Comparison of ENCODE assay signal across 8 mouse cellular contexts in genomic region chr2:131209125-131209795, GRCm38 (mm10). TPM values are rescaled to one million over a fixed set of nuclear protein-coding genes. Genes with fewer than 3 reads are reported as not detected.
DNase-seq lines count a peak whose midpoint lies in the region; ATAC-seq and TF ChIP-seq lines count a peak whose summit lies in the region.

No protein-coding gene starts in this region.

- no peak for ATAC-seq in embryonic facial prominence, embryonic 13.5 days (ENCODE audit: insufficient number of reproducible peaks, insufficient read depth, low FRiP score, low TSS enrichment, low read depth)
- ATAC-seq in hindbrain, embryonic 14.5 days (ENCODE audit: low FRiP score) = no peak; the same call in 1 of the 2 replicates
- peak; percentile 5 for ATAC-seq in lung, embryonic 16.5 days (ENCODE audit: low read depth)
- no peak for ATAC-seq in stomach, embryonic 15.5 days (ENCODE audit: insufficient read depth, low FRiP score, low read depth)

- no peak for DNase-seq in layer of hippocampus, adult 2 months (ENCODE audit: low spot score in 2 of 2)
- DNase-seq in layer of hippocampus, adult 8-10 months (ENCODE audit: low spot score in 2 of 2) = no peak
- no peak for DNase-seq in hindbrain, embryonic 14.5 days (ENCODE audit: low spot score)
- DNase-seq in urinary bladder, postnatal 36 days (ENCODE audit: low spot score in 2 of 2) = no peak
- DNase-seq in thymus, postnatal 36 days = no peak

- H3K4me2 ChIP-seq in embryonic facial prominence, embryonic 13.5 days = peak overlapping the region; percentile 59
- peak overlapping the region; percentile 80 for H3K4me2 ChIP-seq in hindbrain, embryonic 14.5 days (replicated peaks)
- peak overlapping the region; percentile 79 for H3K4me2 ChIP-seq in lung, embryonic 16.5 days (ENCODE audit: low read depth, low read length)
- H3K4me2 ChIP-seq in stomach, embryonic 15.5 days = peak overlapping the region; percentile 58

- no peak for TF ChIP-seq CTCF in layer of hippocampus, adult 2 months (conservative IDR thresholded peaks at IDR 0.05)

- H3K27me3 ChIP-seq in embryonic facial prominence, embryonic 13.5 days = no peaks in the 10 kb centered on the region
- H3K27me3 ChIP-seq in hindbrain, embryonic 14.5 days (ENCODE audit: control insufficient read depth, insufficient read depth, low read length) = no peaks in the 10 kb centered on the region
- no peaks in the 10 kb centered on the region for H3K27me3 ChIP-seq in lung, embryonic 16.5 days (ENCODE audit: control insufficient read depth, insufficient read depth, low read depth, low read length)
- H3K27me3 ChIP-seq in stomach, embryonic 15.5 days (replicated peaks) = no peaks in the 10 kb centered on the region

- peaks cover 25% of the 10 kb centered on the region for H3K4me1 ChIP-seq in embryonic facial prominence, embryonic 13.5 days
- H3K4me1 ChIP-seq in hindbrain, embryonic 14.5 days (replicated peaks; ENCODE audit: control insufficient read depth, insufficient read depth, low read length) = peaks cover 16% of the 10 kb centered on the region
- peaks cover 27% of the 10 kb centered on the region for H3K4me1 ChIP-seq in lung, embryonic 16.5 days (replicated peaks; ENCODE audit: control insufficient read depth, insufficient read depth, low read length)
- peaks cover 34% of the 10 kb centered on the region for H3K4me1 ChIP-seq in stomach, embryonic 15.5 days

- H3K36me3 ChIP-seq in embryonic facial prominence, embryonic 13.5 days = peaks cover 15% of the 10 kb centered on the region
- H3K36me3 ChIP-seq in hindbrain, embryonic 14.5 days (replicated peaks; ENCODE audit: control insufficient read depth, insufficient read depth) = peaks cover 10% of the 10 kb centered on the region
- H3K36me3 ChIP-seq in lung, embryonic 16.5 days (ENCODE audit: control insufficient read depth, insufficient read depth, low read length) = peaks cover 2% of the 10 kb centered on the region; the same call in 1 of the 2 replicates
- no peaks in the 10 kb centered on the region for H3K36me3 ChIP-seq in stomach, embryonic 15.5 days

- H3K27ac ChIP-seq in layer of hippocampus, adult 2 months = peak overlapping the region; percentile 100
- peak overlapping the region; percentile 85; the same call in 1 of the 2 replicates for H3K27ac ChIP-seq in embryonic facial prominence, embryonic 13.5 days
- peak overlapping the region; percentile 88 for H3K27ac ChIP-seq in hindbrain, embryonic 14.5 days
- peak overlapping the region; percentile 95 for H3K27ac ChIP-seq in lung, embryonic 16.5 days (ENCODE audit: low read length)
- H3K27ac ChIP-seq in stomach, embryonic 15.5 days = peak overlapping the region; percentile 93

- peak overlapping the region; percentile 77 for H3K9ac ChIP-seq in embryonic facial prominence, embryonic 13.5 days
- H3K9ac ChIP-seq in hindbrain, embryonic 14.5 days = peak overlapping the region; percentile 72
- H3K9ac ChIP-seq in lung, embryonic 16.5 days (ENCODE audit: low read length) = peak overlapping the region; percentile 80
- H3K9ac ChIP-seq in stomach, embryonic 15.5 days = no peak overlapping the region

- WGBS in embryonic facial prominence, embryonic 13.5 days = 69% methylated on average over 4 of the region's 4 CpGs
- 78% methylated on average over 4 of the region's 4 CpGs for WGBS in hindbrain, embryonic 14.5 days
- 60% methylated on average over 4 of the region's 4 CpGs for WGBS in lung, embryonic 16.5 days
- WGBS in stomach, embryonic 15.5 days = 73% methylated on average over 4 of the region's 4 CpGs

- H3K9me3 ChIP-seq in embryonic facial prominence, embryonic 13.5 days = no peaks in the 10 kb centered on the region
- no peaks in the 10 kb centered on the region for H3K9me3 ChIP-seq in hindbrain, embryonic 14.5 days (ENCODE audit: control insufficient read depth, low read length)
- H3K9me3 ChIP-seq in lung, embryonic 16.5 days (ENCODE audit: control insufficient read depth, low read length) = no peaks in the 10 kb centered on the region
- no peaks in the 10 kb centered on the region for H3K9me3 ChIP-seq in stomach, embryonic 15.5 days

- peak overlapping the region; percentile 71 for H3K4me3 ChIP-seq in layer of hippocampus, adult 2 months
- H3K4me3 ChIP-seq in embryonic facial prominence, embryonic 13.5 days = peak overlapping the region; percentile 57
- peak overlapping the region; percentile 52; the same call in 1 of the 2 replicates for H3K4me3 ChIP-seq in hindbrain, embryonic 14.5 days (replicated peaks; ENCODE audit: low read length)
- peak overlapping the region; percentile 71 for H3K4me3 ChIP-seq in lung, embryonic 16.5 days (ENCODE audit: low read length)
- H3K4me3 ChIP-seq in stomach, embryonic 15.5 days (replicated peaks) = peak overlapping the region; percentile 49; the same call in 1 of the 2 replicates

RNA-seq across cellular contexts. Expression of gene Ap5s1, which starts 2.4 kb away (rescaled TPM):
- 10 to 100 TPM; 20.9 to 26.0 TPM for total RNA-seq in layer of hippocampus, adult 2 months (2021)
- 10 to 100 TPM; 20.9 to 24.2 (median 22.8) TPM for total RNA-seq in layer of hippocampus, adult 8-10 months (2022)
- polyA plus RNA-seq in embryonic facial prominence, embryonic 13.5 days (2015; fragmentation: Nextera tagmentation; extraction: Ambion mirVana) = 26.4 and 28.5 TPM in 2 replicates
- polyA plus RNA-seq in hindbrain, embryonic 14.5 days (2014; fragmentation: Nextera tagmentation; extraction: Ambion mirVana) = 32.1 and 39.7 TPM in 2 replicates
- 29.0 and 29.7 TPM in 2 replicates for polyA plus RNA-seq in lung, embryonic 16.5 days (2015; fragmentation: Nextera tagmentation; extraction: Ambion mirVana)
- 23.2 and 23.7 TPM in 2 replicates for polyA plus RNA-seq in stomach, embryonic 15.5 days (2015; fragmentation: Nextera tagmentation; extraction: Ambion mirVana)

RNA-seq across cellular contexts. Expression of gene Spef1, which starts 22.2 kb away (rescaled TPM):
- total RNA-seq in layer of hippocampus, adult 2 months (2021) = 1 to 10 TPM; 8.5 to 8.9 TPM
- 10 to 100 TPM in 2 of 4 experiments, 1 to 10 TPM in 2; 6.7 to 10.7 (median 8.8) TPM for total RNA-seq in layer of hippocampus, adult 8-10 months (2022)
- 4.4 and 5.1 TPM in 2 replicates for polyA plus RNA-seq in embryonic facial prominence, embryonic 13.5 days (2015; fragmentation: Nextera tagmentation; extraction: Ambion mirVana)
- 11.5 and 11.8 TPM in 2 replicates for polyA plus RNA-seq in hindbrain, embryonic 14.5 days (2014; fragmentation: Nextera tagmentation; extraction: Ambion mirVana)
- polyA plus RNA-seq in lung, embryonic 16.5 days (2015; fragmentation: Nextera tagmentation; extraction: Ambion mirVana) = 6.5 and 8.8 TPM in 2 replicates
- polyA plus RNA-seq in stomach, embryonic 15.5 days (2015; fragmentation: Nextera tagmentation; extraction: Ambion mirVana) = 5.7 TPM in 2 replicates

RNA-seq across cellular contexts. Expression of gene Cdc25b, which starts 22.5 kb away (rescaled TPM):
- total RNA-seq in layer of hippocampus, adult 2 months (2021) = 10 to 100 TPM; 23.4 to 25.5 TPM
- total RNA-seq in layer of hippocampus, adult 8-10 months (2022) = 10 to 100 TPM; 21.6 to 31.4 (median 25.4) TPM
- 53.8 and 57.5 TPM in 2 replicates for polyA plus RNA-seq in embryonic facial prominence, embryonic 13.5 days (2015; fragmentation: Nextera tagmentation; extraction: Ambion mirVana)
- 26.9 and 27.6 TPM in 2 replicates for polyA plus RNA-seq in hindbrain, embryonic 14.5 days (2014; fragmentation: Nextera tagmentation; extraction: Ambion mirVana)
- 61.0 TPM in 2 replicates for polyA plus RNA-seq in lung, embryonic 16.5 days (2015; fragmentation: Nextera tagmentation; extraction: Ambion mirVana)
- polyA plus RNA-seq in stomach, embryonic 15.5 days (2015; fragmentation: Nextera tagmentation; extraction: Ambion mirVana) = 57.6 and 62.6 TPM in 2 replicates

RNA-seq across cellular contexts. Expression of gene Mavs, which starts 24.6 kb away (rescaled TPM):
- 1 to 10 TPM; 6.8 to 7.4 TPM for total RNA-seq in layer of hippocampus, adult 2 months (2021)
- 1 to 10 TPM; 8.5 to 9.1 (median 8.8) TPM for total RNA-seq in layer of hippocampus, adult 8-10 months (2022)
- 15.9 and 16.1 TPM in 2 replicates for polyA plus RNA-seq in embryonic facial prominence, embryonic 13.5 days (2015; fragmentation: Nextera tagmentation; extraction: Ambion mirVana)
- polyA plus RNA-seq in hindbrain, embryonic 14.5 days (2014; fragmentation: Nextera tagmentation; extraction: Ambion mirVana) = 5.8 and 7.7 TPM in 2 replicates
- 20.6 and 22.7 TPM in 2 replicates for polyA plus RNA-seq in lung, embryonic 16.5 days (2015; fragmentation: Nextera tagmentation; extraction: Ambion mirVana)
- 19.6 and 20.5 TPM in 2 replicates for polyA plus RNA-seq in stomach, embryonic 15.5 days (2015; fragmentation: Nextera tagmentation; extraction: Ambion mirVana)

RNA-seq across cellular contexts. Expression of gene Cenpb, which starts 29.4 kb away (rescaled TPM):
- total RNA-seq in layer of hippocampus, adult 2 months (2021) = 10 to 100 TPM; 72.3 to 78.8 TPM
- total RNA-seq in layer of hippocampus, adult 8-10 months (2022) = 10 to 100 TPM; 65.8 to 79.4 (median 73.1) TPM
- 12.3 and 12.4 TPM in 2 replicates for polyA plus RNA-seq in embryonic facial prominence, embryonic 13.5 days (2015; fragmentation: Nextera tagmentation; extraction: Ambion mirVana)
- 9.3 and 10.3 TPM in 2 replicates for polyA plus RNA-seq in hindbrain, embryonic 14.5 days (2014; fragmentation: Nextera tagmentation; extraction: Ambion mirVana)
- polyA plus RNA-seq in lung, embryonic 16.5 days (2015; fragmentation: Nextera tagmentation; extraction: Ambion mirVana) = 8.4 and 9.5 TPM in 2 replicates
- 15.4 and 16.4 TPM in 2 replicates for polyA plus RNA-seq in stomach, embryonic 15.5 days (2015; fragmentation: Nextera tagmentation; extraction: Ambion mirVana)
